Mouse (Mus musculus): ENCODE results near the gene Sash1.

Sash1 gene

DNA sequence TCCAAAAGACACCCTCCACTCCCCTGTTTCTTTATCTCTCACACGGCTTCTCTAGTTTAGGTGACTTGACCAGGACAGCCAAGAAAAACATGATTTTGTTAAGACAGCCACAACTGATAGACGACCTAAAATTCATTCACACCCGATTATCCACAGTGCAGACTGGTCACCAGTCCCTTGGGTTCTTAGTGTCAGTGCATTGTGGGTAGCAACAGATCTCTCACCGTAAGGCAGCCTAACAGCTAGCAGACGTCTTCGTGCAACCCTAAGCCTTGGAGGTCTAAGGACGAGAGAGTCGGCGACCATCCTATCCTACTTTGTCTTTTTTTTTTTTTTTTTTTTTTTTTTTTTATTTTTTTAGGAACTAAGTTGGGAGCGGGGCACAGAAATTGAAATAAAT lies 34.2 kb downstream of the Sash1 start:
- DNase-seq (ENCODE audit: extremely low spot score): no peak

DNA sequence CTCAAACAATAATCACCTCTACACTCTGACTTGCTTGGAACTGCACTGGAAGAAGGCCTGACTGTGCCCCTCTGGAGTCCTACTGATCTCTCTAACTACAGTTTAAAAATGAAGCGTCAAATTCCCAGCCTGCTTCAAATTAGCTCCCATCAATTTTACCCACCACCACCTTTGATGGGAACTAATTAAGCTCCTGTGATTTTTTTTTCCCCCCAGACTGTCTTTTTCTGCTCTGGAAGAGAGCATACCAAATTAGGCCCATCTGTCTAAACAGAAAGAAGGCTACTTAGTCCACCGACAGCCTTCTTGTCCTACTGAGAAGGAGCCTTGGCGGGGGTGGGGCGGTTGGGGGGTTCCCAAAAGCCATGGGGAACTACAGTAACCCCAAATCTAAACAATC lies 37.9 kb downstream of the Sash1 start:
- peak; percentile 31 for DNase-seq (ENCODE audit: extremely low spot score)

DNA sequence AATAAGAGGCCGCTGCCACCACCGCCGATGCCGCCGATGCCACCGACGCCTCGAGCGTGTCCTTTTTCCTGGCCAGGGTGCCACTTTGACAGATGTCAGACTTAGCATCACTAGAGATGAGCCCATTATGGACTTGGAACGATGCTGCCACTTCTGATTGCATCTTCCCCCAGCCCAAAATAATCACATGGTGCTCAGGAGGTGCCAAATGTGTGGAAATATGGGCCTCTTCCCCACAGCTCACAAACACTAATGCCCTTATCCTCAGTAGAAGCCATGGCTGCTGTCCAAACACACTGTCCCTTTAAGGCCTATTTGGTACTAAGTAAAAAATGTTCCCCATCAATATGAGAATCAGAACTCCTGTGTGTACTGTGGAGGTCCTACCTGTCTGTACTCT lies 39.6 kb downstream of the Sash1 start:
- DNase-seq (ENCODE audit: extremely low spot score): no peak

DNA sequence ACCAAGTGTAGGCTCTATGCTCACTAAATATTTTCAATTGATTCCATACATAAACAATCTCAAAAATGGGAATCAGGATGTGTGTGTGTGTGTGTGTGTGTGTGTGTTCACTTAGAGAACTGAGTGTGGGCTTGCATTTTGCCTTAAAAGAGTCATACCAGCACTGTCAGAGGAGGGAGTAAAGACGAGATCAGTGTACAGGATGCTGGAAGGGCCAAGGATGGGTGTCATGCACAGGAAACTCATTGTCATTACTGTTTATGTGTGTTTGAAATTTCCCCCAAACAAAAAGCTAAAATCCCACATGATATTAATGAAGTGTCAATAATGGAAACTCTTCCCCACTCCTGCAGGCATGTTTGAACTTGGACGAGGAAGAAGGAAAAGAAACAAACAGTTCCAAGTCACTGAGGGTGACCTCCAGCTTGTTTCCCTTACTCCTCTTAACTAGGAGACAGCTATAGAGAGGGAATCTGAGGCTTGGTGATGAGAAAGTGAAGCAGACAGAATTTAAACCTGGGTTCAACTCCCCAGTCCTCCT lies 40.6 kb downstream of the Sash1 start:
- DNase-seq (ENCODE audit: extremely low spot score): no peak

DNA sequence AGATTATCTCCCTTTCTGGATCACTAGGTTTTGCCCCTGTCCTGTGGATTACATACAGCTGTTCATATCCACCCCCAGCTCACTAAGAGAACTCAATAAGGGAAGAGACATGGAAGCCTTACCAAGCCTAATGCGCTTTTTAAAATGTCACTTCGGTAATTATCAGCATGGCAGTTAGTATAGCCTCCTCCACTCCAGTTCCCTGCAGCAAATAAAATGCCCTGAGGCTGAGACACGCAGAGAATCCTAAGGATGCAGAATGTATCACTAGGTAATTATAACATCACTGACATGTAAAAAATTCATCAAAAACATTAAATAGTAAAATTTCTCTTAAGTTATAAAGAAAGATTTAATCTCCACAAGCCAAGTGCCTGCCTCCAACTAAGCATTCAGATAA lies 45.9 kb downstream of the Sash1 start:
- DNase-seq (ENCODE audit: extremely low spot score): no peak

DNA sequence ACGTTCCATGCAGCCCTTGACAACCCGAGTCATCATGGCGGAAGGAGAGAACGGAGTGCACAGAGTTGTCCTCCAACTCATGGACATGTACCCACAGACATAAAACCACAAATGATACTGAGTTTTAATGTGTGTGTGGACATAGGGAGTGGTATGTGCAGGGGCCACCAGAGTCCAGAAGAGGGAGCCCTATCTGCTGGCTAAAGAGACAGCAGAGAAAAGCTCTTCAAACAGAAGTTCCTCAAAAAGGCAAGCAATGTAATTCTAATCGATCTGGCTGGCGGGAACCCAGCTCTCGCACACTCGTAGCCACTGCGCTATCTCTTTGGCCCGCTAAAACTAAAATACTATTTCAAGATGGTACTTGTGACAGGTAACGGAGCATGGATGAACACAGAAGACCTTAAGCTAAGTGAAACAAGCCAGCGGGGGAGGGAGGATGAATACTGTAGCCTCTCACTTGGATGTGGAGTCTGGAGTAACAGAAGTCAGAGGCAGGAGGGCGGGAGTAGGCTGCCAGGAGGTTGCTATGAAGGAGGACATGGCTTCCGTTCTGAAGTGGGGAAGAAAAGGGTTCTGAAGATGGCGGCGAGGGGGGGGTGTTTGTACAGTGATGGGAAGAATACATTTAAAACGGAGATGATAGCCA lies 51.9 kb downstream of the Sash1 start:
- no peak for DNase-seq (ENCODE audit: extremely low spot score)

DNA sequence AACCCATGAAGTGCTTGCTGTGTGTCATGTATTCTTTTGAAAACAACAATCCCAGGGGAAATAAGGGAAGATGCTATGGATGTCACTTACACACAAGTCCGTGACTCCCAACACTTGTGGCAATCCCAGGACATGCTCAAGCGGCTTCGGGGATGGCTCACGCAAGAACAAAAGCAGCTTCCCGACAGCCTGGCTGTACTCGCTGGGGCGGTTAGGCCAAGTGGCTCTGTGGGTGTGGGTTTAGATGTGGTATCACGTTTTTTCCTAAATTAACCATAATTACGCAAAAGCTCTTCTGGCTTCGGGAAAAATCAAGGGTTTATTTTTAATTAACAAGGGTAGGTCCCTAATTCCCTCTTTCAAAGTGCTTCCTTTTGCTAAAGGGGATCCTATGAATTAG lies 59.6 kb downstream of the Sash1 start:
- no peak for DNase-seq (ENCODE audit: extremely low spot score)

DNA sequence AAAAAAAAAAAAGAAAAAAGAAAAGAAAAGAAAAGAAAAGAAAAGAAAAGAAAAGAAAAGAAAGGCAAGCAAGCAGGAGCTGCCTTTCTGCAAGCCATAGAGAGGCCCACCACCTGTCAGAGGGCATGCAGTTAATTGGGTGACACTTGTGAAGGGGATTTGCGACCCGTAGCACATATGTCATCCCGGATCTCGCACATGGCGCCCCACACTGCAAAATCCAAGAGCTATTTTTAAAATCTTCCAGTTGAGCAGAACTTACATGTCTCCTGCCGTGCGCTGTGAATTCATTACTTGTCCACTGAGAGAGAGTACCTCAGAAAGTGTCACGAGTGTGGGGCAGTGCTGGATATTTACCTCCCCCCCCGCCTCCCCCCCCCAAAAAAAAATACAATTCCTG lies 60.0 kb downstream of the Sash1 start:
- no peak for DNase-seq (ENCODE audit: extremely low spot score)

DNA sequence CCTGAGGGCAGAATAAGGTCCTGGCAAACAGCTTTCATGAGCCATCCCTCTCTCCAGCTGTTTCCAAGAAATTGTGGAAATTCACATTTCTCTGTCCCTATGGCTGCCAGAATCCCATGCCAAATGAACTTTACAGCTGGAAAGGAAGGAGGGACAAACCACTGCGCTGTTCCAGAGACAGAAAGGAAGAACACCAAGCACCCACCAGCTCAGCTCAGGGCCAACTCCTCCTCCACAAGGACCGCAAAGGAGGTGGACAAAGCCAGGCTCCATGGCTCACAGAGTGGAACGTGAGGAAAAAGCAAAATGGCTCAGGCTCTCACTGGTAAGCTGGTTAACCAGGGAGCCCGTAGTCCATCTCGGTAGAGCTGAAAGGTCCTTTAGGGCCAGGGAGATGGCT lies 67.8 kb downstream of the Sash1 start:
- no peak for DNase-seq (ENCODE audit: extremely low spot score)

DNA sequence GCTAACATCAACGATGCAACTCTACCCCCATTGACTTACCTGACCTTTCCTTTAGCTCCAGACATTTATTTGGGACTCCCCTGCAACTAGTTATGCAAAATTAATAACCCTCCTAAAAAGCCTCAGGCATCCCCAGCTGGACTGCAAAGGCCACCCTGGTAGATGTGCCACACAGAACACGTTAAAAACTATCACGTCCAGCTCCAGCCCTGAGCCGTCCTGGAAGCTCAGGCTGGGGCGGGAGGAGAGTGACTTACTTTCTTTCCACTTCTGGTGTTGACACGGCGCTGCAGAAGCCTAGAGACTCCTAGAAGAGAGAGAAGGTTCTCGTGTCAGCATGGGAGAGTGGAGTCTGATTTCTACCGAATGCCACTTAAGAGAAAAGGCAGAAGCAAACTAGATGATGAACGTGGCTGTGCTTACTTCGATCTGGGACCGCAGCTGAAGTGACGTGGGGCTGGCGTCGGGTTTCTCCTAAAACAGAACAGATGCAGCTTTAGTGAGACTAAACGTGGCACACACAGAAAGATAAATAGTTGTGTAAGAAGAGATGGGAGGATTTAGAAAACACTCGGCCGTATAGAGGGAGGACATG lies 71.8 kb downstream of the Sash1 start:
- DNase-seq (ENCODE audit: extremely low spot score): peak; percentile 33

DNA sequence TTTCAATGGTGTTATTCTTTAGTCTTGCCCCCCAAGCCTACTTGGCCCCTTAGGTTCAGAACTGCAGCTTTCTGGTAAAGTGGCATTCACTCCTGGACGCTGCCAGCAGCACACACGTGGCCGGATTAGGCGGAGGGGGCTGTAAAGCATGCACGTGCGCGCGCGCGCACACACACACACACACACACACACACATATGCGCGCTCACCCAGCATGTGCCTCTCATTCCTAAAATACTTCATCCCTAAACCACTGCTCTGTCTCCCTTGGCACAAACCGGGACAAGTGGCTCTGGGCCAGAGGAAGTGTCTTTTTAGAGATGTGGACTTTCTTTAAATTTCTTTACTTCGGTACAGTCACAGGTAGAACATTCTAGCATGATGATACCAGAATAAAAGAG lies 72.6 kb downstream of the Sash1 start:
- DNase-seq (ENCODE audit: extremely low spot score): no peak

DNA sequence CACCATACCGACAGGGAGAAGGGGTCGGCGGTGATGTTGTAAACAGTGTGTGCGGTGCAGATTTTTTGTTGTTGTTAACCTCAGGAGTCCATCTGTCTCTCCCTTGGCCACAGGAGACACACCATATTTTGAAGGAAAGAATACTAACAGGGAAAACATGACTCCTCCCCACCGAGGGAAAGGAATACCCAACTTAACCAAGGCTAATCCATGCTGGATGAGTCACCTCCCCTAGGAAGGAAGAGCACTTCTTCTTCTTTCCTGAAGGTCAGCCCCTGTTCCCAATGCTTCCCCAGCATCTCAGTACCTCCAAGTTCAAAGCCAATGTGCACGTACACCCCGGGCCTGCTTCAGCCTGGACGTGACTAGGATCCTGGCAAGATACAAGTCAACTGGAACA lies 73.1 kb downstream of the Sash1 start:
- no peak for DNase-seq (ENCODE audit: extremely low spot score)

DNA sequence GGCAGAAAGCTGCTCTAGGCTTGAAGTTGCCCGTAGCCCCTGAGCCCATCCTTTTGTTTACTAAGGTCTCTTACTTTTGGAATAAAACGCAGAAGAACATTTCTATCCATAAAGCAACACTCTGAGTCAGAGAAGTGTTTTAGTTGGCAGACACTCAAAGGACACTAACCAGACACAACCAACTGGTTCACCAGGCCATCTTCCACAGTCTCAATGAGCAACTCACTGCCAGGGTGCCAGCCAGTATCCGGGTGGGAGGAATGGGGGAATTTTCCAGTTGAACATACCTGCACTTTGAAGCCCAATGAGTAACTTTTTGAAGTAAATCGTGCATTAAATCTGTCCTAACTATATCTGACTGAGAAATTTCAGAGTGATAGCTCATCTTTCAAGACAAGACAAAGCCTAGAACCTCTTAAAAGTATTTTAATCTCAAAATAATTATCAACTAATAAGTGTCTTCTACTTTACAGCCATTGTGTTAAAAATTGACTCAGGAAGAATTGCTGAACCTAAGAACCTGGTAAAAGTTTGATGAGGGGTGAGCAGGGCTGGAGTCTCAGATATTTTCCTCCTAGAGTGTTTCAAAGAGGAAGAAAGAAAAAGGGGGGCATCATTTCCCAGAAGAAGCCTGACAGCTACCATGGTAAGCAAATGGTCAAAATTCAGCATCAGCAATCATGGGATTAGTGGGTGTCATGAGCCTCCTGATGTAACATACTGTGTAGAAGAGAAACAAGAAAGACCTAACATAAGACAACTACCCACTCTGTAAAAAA lies 74.4 kb downstream of the Sash1 start:
- no peak for DNase-seq (ENCODE audit: extremely low spot score)

DNA sequence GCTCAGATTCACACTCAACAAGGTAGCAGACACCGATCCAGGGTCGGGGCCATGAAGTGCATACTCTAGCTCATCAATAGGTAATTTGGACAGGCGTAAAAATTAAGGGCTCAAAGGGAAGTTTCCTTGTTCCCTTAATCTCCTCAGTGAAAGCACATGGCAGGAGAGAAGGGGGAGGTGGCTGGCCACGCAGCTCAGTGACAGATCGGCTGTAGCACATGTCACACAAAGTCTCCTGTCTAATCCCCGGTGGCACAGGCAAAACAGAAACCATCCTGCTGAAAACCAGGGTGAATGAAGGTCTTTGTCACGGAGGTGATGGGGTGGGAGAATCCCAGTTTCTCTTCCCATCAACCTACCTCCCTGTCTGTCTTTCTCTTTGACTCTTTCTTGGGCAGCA lies 75.4 kb downstream of the Sash1 start:
- no peak for DNase-seq (ENCODE audit: extremely low spot score)

DNA sequence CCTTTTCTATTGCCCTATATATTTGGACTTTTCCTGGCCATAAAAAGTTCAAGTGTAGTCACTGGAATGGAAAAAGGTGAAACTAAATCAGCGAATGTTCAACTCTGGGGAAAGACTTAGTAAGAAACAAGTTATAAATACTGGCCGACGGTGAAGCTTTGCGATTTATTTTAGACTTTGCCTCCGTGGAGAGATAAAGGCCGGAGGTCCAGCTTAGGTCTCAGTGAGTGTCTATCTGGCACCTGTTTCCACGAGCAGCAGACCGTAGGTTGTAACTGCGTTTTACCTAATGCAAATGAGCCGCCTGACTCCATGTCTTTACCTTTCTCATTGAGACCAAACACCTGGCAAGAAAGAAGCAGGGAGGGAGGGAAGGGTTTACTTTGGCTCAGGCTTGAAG lies 77.5 kb downstream of the Sash1 start:
- no peak for DNase-seq (ENCODE audit: extremely low spot score)

DNA sequence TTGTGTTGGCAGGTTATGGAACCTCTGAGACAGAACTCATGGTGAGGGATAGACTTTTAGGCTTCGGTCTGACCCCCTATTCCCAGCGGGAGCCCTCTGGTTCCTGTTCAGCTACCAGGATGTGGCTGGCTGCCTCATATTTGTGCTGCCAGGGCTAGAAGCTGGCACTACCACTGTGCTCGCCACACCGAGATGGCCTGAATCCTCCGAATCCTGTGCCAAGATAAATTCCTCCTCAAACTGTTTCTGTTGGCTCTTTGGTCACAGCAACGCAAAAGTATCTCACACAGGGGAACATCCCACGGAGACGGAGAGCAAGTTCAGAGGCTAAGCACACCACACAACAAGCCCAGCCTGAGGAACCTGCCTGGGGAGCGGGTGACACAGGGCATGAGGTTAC lies 78.3 kb downstream of the Sash1 start:
- DNase-seq (ENCODE audit: extremely low spot score): no peak

DNA sequence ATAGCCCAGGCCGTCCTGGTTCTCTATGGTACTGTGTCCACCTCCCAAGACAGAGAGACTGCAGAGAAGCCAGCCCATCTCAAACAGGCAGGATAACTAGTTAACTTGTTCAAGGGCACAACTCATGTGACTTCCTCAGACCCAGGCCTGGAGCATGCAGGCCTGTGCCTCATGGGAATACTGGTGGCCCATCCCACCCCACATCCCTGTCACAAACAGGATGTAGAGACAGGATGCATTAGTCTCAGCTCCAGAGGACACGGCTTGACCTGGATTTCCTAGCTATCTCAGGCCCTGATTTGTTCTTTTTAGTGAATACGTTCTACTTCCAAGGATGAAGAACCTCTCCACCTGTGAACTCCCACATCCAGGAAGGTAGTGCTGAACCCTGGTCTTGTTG lies 80.5 kb downstream of the Sash1 start:
- no peak for DNase-seq (ENCODE audit: extremely low spot score)

DNA sequence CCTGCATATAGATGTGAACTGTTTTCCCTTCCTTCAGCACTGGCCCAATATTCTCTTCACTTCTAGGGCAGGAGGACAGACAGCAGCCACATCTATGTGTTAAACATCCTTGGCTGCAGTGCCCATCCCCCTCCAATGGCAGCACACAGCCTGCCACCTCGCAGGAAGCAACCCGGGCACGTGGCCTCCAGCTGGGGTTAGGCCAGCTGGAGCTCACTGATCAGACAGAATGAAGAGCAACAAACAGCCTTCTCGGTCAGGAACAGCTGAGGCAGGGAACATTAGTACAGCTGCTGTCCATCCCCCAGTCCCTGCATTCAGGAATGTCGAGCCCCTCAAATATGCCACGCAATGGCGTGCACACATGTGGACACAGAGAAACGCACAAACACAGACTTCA lies 81.6 kb downstream of the Sash1 start:
- peak; percentile 41 for DNase-seq (ENCODE audit: extremely low spot score)

DNA sequence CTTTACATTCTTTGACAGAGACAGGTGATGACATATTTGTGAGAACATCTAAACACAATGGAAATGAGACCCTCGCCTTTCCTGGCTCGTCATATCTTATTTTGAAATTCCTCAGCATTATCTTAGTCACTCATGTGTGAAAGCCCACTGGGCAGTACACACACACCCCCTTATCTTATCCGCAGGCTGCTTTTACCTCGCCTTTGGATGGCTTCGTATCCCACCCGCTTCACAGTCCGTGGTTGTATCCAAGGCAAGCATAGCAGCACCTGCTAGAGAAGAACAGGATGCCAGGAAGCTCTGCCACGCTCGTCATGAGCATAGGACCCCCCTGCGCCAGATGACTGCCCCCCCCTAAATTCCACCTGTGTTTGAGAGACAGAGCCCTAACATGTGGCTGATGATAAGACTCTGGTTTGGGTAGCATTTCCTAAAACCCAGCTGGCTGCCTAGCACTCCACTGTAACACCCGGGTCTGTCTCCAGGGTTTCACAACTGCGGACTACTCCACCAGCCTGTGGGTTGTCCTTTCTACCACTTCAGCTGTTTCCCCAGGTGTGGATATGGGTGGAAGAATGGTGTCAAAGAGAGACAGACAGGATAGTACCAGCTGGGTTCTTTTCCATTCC lies 84.0 kb downstream of the Sash1 start:
- no peak for DNase-seq (ENCODE audit: extremely low spot score)

DNA sequence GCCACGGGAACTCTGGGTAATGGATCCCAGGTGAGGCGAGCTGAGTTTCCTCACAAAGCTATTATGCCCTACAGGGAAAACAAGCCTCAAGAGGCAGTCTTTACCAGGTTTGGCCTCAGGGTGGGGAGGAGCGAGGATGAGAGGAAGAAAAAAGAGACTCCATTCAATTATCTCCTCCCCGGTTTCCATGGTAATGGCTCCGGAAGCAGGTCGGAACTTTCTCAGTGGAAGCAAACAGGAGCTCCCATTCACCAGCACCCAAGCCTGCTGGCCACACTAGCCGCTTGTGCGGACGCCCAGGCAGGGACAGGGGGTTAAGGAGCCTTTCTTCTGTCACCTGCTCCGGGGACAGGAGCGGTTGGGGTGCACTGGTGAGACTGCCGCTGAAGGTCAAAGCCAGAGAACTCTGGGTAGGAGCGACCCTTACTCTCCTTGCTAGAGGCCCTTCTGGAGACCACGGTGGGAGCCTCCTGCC lies 84.7 kb downstream of the Sash1 start:
- DNase-seq (ENCODE audit: extremely low spot score): peak; percentile 56

DNA sequence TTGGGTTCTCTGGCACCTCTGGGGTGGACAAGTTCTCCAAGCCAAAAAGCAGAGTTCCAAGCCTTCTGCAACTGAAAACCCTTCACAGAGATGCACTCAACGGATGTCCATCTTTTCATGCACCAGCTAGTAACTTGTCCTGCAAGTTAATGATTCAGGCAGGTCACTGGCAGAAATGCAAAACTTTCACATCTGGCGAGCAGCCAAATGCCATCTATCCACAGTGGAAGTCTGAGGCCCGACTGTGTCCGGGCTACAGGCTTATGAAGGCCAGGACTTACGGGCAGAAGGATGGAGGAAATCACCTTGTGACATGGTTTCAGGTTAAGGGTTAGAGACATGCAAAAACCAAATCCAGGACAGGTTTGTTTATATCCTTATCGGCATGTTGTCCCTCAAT lies 88.0 kb downstream of the Sash1 start:
- no peak for DNase-seq (ENCODE audit: extremely low spot score)

DNA sequence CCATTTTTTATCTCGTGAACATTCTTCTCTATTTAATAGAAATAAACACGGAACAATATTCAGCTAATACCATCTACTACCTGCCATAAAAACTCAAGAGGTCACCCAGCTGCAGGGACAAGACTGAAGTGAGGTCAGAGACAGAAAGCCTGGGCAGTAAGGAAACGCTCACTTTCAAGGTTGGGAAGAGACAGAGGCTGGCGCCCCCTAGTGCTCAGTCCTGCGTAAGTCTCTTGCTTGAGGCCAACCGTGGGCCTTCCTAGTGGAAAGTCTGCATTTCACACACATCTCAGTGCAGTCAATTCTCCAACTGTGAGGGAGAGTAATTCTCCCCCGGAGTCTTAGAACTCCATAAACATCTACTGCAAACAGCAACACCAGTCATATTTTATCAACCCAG lies 90.5 kb downstream of the Sash1 start:
- DNase-seq (ENCODE audit: extremely low spot score): peak; percentile 54
